Mouse (Mus musculus): ENCODE measurements around the gene Wwc1.

Gene Wwc1

GRCm38 (mm10) chr11:35933402-35934085 lies 46.8 kb downstream of the Wwc1 start:
- DNase-seq (ENCODE audit: low spot score): no peak

DNA sequence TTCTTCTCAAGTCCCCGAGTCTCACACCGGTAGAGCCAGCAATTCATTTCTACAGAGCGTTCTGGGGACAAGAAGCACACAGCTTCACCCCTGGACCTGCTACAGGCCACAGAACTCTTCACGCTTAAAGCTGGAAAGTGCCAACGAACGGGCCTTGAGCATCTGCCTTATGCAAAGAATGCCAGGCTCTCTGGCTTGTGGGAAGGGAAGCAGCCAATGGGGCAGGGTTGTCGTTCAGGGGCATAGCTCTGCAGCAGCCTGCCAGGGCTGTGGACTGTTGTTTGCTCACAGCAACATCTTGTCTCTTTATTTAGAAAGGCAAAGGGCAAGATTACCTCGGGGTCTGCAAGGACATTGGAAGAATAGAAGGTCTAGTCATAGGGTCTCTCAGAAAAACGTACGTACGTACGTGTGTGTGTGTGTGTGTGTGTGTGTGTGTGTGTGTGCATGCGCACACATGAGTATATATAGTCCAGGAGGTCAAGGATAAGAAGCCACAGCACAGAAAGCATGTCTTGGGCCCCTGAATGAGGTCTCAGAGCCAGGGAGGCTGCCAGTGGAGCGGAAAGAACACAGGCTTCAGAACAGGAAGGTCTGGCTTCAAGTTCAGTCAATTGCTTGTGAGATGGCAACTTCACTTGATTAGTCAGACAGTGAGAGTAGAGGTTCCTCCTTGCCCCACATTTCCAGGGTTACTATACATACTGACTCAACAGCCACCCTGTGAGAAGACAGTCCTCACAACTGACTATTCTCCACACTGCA lies 48.0 kb downstream of the Wwc1 start:
- DNase-seq (ENCODE audit: low spot score): no peak

DNA sequence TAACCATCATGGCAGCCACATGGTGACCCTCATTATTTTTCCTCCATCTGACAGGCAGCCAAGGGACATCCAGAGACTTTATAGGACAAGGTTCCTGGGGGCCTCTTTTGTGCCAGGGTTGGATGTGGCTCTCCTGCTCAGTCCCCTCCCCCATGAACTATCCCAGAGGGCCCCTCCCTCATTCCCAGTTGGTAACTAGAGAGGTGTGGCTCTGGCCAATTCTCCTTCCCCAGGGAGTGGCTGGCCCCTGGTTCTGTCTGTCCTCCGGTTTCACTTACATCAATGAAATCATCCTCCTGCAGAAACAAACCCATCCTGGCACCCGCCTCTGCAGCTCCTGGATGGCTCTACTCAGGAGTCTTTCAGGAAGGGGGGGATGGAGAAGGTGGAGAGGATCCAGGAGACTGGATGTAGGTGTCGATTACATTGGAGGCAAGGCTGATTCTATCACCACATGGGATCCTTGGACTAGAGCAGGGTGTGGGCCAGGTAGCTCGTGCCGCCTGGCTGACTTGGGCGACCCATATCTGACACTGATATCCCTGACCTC lies 49.7 kb downstream of the Wwc1 start:
- no peak for DNase-seq (ENCODE audit: low spot score)

- no peak for DNase-seq (ENCODE audit: low spot score)
Observed at GRCm38 (mm10) chr11:35928453-35928852, 51.9 kb downstream of the Wwc1 start.

DNA sequence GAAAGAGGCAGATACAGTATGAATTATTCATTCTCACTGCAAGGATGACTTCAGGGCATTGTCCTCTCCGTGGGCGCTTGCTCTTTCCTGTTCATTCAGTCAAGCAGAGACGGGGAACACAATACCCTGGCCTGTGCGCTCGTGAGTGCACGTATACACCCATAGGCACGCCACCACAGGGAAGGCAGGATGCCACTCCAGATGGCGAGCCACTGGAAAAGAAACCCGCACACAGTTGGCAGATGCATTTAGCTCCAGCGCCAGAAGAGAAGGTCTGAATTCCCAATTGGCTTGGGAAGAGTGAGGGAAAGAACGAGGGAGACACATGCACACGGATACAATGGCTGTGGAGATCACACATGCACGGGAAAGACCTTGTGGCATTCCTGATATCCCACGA lies 53.0 kb downstream of the Wwc1 start:
- DNase-seq (ENCODE audit: low spot score): no peak

DNA sequence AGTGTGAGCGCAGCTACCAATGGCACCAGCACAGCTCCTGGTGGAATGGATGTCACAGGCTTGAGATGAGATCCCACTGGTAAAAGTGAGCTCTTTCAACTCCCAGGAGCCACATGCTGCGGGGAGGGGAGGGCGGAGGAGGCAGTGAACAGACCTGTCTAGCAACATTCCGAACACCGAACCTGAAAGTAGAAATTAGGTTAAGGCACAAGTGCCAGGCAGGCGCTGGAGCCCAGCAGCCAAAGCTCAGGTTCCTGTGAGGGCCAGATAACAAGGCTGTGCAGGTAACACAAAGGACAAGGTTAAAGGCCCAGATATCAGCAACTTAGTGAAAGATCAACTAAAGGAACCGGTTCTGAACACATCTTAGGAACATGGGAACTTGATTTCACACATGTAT lies 54.7 kb downstream of the Wwc1 start:
- DNase-seq (ENCODE audit: low spot score): peak; percentile 24

- no peak for DNase-seq (ENCODE audit: low spot score)
Observed at GRCm38 (mm10) chr11:35922205-35922873, 58.0 kb downstream of the Wwc1 start.

DNA sequence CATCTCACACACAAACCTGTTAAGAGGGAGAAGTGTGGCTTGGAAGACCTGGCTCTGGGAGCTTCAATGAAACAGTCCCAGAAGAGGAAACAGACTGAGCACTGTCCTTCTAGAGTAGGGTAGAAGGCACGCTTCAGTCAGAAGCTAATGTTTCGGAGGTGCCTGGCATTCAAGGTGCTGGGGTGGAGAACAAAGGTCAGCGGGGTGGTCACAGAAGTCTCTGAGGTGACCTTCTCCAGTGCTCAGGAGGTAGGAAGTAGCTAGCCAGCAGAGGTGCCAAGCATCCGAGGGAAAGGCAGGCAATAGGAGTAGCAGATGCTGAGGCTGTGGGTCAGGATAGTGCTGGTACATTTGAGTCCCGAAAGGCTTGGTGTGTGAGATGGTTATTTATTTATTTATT lies 59.6 kb downstream of the Wwc1 start:
- no peak for DNase-seq (ENCODE audit: low spot score)

DNA sequence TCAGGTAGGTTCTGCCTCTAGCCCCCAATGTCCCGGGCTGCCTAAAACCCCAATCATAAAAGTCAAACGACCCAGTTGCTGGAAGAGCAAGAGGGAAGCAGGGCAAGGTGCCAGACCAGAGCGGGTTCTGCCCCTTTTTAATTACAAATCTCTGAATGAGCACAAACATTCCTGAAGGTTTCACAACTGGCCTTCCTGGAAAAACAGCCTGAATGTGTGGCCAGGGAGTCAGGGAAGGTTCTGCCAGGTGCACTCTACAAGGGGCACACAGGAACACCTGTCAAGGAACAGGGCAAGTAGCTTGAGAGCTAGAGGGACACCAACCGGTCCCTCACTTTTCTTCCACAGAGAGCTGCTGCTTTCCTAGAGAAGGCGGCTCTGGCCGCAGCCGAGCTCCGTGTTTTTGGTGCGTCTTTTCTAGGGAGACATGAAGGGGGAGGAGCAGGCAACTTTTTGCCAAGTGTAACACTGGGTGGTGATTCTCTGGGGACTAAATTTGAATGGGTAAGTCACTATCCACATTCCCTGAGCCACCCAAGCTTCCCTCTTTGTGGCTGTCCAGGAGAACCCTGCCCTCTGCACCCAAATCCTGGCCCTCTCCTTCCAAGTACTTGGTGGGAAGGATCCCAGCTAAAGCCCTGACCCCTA lies 60.3 kb downstream of the Wwc1 start:
- peak; percentile 16 for DNase-seq (ENCODE audit: low spot score)

DNA sequence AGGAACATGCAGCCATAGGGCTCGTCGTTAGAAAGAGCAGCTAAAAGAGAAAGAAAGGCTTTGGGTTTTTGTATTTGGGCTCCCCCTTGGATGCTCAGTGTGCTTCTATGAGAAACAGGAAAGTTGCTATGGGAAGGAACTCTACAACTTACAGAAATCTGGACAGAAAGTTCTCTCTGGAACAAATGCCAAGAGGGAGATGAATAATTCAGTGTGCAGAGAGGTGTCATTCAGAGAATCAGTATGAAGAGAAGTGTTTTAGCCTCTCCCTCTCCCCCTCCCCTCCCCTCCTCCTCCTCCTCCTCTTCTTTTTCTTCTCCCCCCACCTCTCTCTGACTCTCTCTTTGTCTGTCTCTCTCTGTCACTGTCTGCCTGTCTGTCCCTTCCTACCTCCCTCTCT lies 60.9 kb downstream of the Wwc1 start:
- no peak for DNase-seq (ENCODE audit: low spot score)

DNA sequence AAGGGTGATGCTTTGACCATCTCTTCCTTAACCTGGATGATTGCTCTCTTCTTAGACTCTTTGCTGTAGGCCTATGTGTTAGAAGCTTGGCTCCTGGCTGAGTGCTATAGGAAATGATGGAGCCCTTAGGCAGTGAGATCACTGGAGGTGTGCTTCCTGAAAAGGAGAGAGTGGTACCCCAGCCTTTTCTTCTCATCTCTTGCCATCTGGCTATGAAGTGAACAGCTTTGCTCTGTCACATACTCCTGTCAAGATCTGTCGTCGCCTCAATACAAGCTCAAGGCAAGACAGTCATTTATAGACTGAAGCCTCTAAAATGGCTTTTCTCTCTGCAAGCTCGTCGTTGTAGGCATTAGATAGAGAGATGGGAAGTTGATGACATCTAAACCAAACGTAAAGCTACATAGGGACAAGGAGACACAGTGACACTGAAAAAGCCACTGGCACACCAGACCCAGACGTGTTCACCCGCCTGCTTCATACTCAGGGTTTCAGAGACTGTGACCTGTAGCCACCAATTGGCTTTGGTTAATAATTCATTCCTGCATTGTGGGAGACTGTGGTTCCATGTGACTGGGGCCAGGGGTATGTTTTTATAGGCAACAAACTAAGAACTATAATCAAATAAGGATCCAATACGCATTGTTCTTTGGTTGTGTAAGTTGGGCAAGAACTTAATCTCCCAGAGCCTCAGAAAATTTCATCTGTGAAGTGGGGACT lies 63.7 kb downstream of the Wwc1 start:
- DNase-seq (ENCODE audit: low spot score): no peak

DNA sequence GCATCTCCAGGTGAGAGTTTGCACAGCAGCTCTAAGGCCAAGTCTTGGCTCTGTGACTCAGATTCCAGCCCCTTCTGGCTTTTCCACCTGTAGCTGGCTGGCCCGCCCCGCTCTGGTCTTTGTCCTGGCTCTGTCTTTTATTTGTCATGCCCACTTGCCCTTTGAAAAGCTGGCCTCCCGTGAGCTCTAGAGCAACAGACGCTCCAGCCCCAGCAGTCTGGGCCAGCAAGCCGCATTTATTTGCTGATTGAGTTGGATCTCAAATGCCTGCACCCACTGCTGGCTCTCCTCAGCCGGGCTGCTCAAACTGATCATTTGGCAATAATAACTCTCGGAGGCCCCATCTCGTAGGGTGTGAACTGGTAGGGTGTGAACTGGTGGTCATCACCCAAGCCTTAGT lies 64.8 kb downstream of the Wwc1 start:
- DNase-seq (ENCODE audit: low spot score): no peak

DNA sequence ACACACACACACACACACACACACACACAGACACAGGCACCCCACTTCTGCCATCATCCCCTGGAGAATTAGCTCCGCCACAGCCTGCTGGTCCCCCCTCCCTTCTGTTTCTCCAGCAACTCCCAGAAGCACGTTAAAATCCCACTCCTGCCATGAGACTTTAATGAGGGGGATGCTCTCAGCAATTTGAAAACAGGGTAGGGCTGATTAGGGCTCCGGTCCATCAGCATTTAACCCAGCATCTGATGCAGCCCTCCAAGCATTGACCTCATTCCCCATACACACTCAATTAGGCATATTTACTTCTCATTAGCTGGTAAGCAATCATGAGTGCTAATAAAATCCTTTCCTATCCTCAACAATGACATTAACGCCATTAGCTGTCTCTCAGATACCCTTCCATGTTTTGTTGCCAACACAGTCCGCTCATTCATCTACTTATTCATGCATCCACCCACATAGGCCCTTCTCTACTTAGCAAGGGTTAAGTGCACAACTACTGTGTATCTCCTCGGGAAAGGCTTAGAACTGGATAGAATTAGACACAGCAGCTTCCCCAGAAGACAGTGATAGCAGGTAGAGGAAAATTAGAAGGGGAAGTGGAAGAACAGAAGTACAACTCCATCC lies 66.8 kb downstream of the Wwc1 start:
- DNase-seq (ENCODE audit: low spot score): no peak

DNA sequence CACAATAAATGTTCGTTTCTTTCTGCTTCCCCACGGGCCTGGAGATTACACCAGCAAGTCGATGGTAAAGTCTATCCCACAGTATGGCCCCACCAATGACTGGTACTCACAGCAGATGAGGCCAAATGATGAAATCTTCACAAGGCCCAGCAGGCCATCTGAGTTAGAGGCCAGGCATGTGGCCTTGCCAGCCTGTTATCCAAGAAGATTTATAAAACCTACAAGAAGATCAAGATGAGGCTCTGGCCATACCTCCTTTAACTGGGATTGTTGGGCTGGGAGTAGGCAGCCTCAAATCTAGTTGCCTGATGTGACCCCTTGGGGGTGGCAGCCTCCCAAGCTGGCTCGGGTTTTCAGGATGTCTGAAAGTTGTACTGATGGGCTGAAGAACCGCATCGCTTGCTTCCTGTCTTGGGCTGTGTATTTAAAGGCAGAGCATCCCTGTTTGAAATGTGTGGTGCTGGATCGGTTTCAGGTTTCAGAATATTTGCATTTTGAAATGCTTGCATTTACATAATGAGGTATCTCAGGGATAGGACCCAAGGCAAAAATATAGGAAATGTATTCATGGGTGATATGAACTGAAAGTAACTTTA lies 75.3 kb downstream of the Wwc1 start:
- DNase-seq (ENCODE audit: low spot score): no peak

DNA sequence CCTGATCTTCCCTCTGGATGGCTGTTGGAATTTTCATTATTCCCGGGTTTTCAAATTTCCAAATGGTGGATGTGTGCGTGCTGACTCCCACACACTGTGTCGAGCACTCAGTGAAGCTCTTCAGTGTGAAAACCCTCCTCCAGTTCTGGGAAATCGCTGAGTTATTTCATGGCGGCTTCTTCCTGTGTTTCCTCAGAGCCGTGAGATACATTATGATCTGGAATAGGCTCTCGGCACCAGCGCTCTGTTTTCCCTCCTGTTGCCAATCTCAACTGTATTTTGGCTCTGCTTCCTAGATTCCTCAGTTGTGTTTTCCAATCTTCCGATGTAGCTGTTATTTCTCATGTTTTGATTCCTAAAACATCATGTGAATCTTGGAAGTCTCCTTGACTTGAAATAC lies 77.2 kb downstream of the Wwc1 start:
- DNase-seq (ENCODE audit: low spot score): no peak

GRCm38 (mm10) chr11:35899946-35900345 lies 80.4 kb downstream of the Wwc1 start:
- no peak for DNase-seq (ENCODE audit: low spot score)

- DNase-seq (ENCODE audit: low spot score): no peak
Observed at GRCm38 (mm10) chr11:35893454-35893853, 86.9 kb downstream of the Wwc1 start.

- no peak for DNase-seq (ENCODE audit: low spot score)
Observed at GRCm38 (mm10) chr11:35893018-35893421, 87.3 kb downstream of the Wwc1 start.

DNA sequence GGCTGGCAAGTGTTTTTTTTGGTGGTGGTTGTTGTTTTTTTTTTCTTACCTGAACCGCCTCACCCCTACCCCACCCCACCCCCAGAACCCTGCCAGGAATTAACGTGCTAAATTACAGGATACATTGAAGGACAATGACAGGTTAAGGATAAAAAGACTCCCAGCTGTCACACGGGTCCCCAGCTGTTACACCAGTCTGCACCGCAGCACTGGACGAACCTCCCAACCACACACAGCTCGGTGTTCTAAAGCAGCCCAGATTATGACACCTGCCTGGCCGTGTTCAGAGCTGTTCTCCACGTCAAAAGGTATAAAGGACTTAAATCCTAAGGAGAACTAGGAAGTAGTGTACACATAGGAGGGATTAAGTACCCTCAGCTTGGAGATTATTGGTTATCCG lies 88.0 kb downstream of the Wwc1 start:
- DNase-seq (ENCODE audit: low spot score): no peak

- DNase-seq (ENCODE audit: low spot score): no peak
Observed at GRCm38 (mm10) chr11:35888790-35889189, 91.5 kb downstream of the Wwc1 start.

DNA sequence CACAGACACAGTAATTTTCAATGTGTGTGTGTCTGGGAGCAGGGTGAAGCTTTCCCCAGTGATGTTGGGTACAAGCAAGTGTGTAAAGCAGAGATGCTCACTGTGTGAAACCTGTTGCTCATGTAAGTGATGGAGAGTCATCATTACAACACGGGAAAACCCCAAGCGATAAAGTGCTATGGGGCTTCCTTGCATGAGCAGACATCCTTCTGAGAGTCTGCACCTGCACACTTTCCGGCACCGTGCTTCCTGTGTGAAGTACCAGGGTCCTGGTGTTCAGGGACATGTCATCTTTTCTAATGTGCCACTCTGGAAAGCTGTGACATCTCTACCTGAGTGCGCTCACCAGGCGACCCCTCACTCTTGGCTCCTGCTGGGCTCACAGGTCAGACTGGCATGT lies 97.5 kb downstream of the Wwc1 start:
- DNase-seq (ENCODE audit: low spot score): no peak

Measured in ovary, postnatal 14 days (tissue).